ENCODE assay signal across 15 mouse cellular contexts in the genomic region with DNA sequence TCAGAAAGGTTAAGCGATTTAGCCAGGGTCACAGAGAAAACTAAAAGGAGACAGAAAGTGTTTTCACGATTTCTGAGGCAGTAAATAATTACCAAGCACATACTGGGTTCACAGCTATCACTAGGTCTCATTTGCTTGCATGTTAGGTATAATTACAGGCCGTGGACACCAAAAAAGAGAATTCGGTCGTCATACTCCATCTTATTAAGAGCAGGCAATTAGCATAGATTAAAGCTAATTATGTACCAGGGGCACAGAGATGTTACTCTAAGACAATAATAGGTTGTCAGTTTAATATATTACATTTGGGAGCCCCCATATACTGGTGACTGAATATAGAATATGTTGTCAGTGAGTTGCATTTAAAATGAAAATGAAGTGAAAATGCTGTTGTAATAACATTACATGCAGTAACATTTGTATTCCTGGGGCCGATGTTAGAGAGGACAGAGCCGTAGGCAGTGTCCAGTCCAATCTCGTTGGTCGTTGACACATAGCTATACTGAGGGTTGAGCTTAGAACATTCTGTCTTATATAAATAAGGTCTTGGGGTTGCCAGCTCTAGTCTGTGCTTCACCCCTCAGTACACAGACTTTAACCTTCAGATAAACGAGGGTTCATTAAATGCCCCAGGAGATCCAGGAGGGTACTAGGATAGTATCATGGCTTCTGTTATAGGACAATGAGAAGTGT.
"Had no signal": no experiment of that assay in that cellular context is flagged by ENCODE, and none has a peak within 500 bp of the region (broad histone marks: within the 10 kb centered on the region; RNA-seq: fewer than 3 reads in every experiment).

No protein-coding gene starts in this region.

- H3K27me3 ChIP-seq: limb, embryonic 12.5 days; liver, embryonic 13.5 days; lung, embryonic 15.5 days; megakaryocyte, embryonic 14.5 days; midbrain, embryonic 12.5 days had no signal

- H3K9me3 ChIP-seq: limb, embryonic 12.5 days; liver, embryonic 13.5 days; lung, embryonic 15.5 days; megakaryocyte, embryonic 14.5 days; midbrain, embryonic 12.5 days had no signal

- DNase-seq: kidney, adult 8-10 months; liver; liver, embryonic 13.5 days; liver, postnatal 0 days; lung, postnatal 14 days; right cerebral cortex, postnatal 4 days; spleen, adult 18-20 months; thymus, adult 2 months; thymus, postnatal 25 days had no signal

- H3K4me1 ChIP-seq: limb, embryonic 12.5 days; liver, embryonic 13.5 days; lung, embryonic 15.5 days; megakaryocyte, embryonic 14.5 days had no signal

- H3K27ac ChIP-seq: layer of hippocampus, adult 2 months; limb, embryonic 12.5 days; liver, embryonic 13.5 days; lung, embryonic 15.5 days; macrophage; midbrain, embryonic 12.5 days had no signal

- H3K4me2 ChIP-seq: limb, embryonic 12.5 days; liver, embryonic 13.5 days; lung, embryonic 15.5 days; midbrain, embryonic 12.5 days had no signal

- H3K36me3 ChIP-seq: limb, embryonic 12.5 days; liver, embryonic 13.5 days; lung, embryonic 15.5 days; midbrain, embryonic 12.5 days had no signal

- ATAC-seq: liver, postnatal 0 days had no signal

- H3K4me3 ChIP-seq: layer of hippocampus, adult 2 months; limb, embryonic 12.5 days; liver, embryonic 13.5 days; lung, embryonic 15.5 days; megakaryocyte, embryonic 14.5 days; midbrain, embryonic 12.5 days had no signal

- H3K9ac ChIP-seq: limb, embryonic 12.5 days; liver, embryonic 13.5 days; liver, postnatal 0 days; lung, embryonic 15.5 days; midbrain, embryonic 12.5 days had no signal
